Mouse (Mus musculus) mature B cell (primary cell): ENCODE results near the gene Aass.
"Not testable (repeated sequence)": the region's sequence is repeated elsewhere in the genome, so short reads cannot be mapped to it uniquely, and the experiment has no call there.

ENCODE experiments used
- in situ Hi-C: fragments of 300-500 bp; cut with MboI; formaldehyde crosslinking; loops from 2 replicates; pipeline ENCODE4 v1.14.3; 2019

Aass gene

DNA sequence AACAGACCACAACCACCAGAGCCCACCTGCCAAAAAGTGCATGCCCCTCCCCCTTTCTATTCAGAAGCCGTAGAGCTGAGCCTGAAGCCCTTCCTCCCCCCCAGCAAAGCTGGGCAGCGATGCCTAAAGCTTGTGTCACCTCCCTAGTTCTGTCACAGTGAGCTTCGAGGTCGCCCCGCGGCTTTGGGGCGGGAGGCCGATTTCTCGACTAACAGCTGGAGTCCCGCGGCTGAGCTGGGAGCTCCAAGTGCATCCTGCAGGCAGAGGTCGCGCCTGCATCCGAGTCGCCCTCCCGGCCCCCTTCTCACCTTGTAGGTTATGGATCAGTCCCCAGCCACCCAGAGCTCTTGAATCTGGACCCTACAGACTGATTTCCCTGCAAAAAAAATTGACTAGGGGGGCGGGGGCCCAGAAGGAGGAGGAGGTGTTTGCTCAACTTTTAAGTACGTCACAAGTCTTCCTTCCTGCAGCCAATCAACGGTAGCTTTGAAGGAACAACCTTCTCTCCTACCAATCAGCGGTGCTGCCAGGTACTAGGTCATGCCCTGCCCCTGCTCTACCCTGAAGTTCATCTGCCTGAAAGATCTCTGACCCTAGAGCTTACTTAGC is at the start of gene Aass:
Aass (minus strand) TSS at position 414 of the 609 bp plus-strand sequence.
- in situ Hi-C loops, result no loop called here

DNA sequence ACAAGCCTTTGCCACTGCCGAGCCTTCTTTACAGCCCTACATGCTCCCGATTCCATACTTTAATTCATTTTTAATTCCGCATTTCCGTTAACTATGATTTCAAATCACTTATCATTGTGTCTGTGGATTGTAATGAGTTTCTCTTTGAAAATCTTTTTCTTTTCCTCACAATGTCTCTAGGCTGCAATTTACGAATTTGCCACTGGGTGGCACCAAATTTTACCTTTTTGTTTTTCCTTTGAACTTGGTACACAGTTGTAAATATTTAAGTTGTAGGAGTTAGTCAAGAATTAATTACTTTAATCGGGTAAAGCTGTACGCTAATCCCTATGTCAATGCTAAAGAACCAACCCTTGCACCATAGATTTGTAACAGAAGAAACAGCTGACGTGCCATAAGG is 47.3 kb upstream of the Aass start:
- in situ Hi-C loops, result no loop called here

DNA sequence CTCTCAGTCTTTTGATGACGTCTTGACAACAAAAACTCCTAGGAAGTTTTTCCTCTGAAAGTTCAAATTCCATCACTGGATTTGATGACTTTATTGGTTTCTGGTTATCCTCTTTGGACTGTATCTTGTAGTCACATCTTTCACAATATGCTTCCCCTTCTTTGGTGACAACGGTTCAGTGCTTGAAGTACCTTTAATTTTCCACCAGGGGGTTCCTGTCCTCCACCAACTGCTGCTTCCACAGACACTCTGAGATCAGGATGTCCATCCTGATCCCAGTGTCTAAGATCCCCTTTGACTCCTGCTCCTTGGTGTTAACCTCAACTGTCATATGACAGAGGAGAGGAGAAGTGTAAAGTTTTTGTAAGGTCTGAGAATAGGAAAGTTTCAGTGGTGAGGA is 31.0 kb upstream of the Aass start:
- in situ Hi-C loops, result not testable (repeated sequence)

DNA sequence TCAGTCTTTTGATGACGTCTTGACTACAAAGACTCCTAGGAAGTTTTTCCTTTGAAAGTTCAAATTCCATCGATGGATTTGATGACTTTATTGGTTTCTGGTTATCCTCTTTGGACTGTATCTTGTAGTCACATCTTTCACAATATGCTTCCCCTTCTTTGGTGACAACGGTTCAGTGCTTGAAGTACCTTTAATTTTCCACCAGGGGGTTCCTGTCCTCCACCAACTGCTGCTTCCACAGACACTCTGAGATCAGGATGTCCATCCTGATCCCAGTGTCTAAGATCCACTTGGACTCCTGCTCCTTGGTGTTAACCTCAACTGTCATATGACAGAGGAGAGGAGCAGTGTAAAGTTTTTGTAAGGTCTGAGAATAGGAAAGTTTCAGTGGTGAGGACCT is 23.6 kb upstream of the Aass start:
- in situ Hi-C loops, result not testable (repeated sequence)

DNA sequence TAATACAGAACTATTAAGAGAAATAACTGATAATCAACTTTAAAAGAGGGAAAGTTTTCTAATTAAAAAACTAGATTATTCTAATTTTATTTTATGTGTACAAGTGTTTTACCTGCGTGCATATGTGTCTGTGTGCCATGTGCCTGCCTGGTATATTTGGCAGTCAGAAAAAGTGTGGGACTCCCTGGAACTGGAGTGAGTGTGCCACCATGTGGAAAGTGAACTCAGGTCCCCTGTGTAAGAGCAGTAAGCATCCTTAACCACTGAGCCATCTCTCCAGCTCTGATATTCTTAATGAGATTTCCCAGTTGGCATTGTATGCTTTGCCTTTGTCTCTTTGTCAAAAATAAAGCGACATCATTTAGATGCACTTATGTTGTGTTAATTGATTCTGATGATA is 20.3 kb upstream of the Aass start:
- in situ Hi-C loops, result no loop called here

DNA sequence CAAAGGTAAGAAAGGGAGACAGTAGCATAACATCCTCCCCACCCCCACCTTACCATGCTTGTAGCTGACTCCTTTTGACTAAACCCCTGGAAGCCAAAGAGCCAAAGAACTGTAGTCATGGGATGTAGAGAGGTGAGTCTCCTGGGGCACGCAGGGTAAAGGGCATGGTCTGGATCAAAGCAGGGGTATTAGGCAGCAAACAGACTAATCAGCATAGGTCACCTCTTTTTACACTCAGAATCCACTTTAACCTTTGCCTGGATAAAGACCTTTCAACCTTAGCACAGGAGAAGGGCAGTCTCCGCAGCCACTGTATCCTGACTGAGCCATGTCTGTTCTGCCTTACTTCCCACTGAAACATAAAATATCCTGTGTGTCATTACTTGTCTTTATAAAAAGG is 14.4 kb upstream of the Aass start:
- in situ Hi-C loops, result no loop called here

DNA sequence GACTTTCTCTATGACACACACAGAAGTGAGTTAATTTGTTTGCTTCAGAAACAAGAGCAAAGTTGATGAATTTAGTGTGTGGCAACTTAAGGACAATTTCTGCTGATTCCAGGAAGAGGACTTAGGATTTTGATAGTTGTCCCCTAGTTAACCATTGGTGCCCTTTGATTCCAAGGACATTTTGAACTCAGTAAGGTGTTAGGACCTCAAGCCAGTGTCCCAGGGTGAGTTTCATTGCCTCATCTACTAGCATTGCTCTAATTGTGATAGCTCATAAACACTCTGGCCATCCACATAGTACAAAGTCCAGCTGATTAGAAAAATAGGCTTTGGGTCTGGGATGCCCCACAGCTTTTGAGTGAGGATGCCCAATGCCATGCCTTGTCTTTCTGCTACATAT is 11.2 kb upstream of the Aass start:
- in situ Hi-C loops, result no loop called here

DNA sequence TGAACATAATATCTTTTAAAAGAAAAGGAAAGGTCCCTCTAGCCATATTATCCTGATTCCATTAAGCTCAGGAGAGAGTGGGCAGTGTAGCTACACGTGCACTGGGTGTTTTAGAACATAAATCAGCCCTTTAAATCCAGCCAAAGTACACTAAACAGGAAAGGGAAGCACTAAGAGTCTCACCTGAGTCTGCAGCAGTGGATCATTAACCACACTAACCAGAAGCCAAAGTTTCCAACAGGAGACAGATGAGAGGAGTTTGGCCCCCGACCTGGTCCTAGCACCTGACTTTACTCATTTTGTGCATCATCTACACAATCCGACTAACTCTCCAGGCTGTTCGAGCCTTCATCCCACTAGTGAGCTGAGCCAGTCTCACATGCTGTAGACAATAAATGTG is 1.8 kb downstream of the Aass start:
- in situ Hi-C loops, result no loop called here

DNA sequence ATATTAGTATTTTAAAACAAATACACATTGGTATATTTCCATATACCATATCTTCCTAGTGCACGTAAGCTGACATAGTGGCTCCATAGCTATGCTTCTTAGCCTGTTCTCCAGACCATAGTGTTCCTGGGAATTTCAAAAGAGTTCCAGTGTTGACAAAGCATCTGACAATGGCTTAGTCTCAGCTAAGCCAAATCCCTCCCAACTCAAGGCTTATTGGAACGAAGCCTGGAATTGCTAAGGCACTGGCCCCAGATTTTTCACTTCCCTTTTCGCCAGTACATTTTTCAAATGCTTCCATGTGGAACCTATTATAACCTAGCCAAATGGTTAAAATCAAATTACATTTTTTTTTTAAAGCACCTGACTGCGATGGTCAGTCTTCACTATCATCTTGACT is 3.6 kb downstream of the Aass start:
- in situ Hi-C loops, result no loop called here

DNA sequence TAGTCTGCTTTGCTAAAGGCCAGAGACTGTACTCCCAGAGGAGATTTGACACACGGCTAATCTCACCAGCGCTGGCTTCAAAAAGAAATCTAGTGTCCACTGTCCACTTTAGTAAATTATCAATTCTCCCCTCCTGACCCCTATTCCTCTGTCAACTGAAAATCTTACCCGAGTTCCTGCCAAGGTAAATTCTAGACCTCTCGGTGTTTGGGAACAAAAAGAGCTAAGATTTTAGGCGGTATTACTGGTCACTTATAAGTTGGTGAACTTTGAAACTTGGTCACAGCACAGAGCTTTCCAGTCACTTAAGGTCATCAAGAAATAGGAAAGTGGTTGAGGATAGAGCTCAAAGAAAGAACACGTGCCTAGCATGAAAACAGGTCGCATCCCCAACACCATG is 6.1 kb downstream of the Aass start:
- in situ Hi-C loops, result no loop called here

DNA sequence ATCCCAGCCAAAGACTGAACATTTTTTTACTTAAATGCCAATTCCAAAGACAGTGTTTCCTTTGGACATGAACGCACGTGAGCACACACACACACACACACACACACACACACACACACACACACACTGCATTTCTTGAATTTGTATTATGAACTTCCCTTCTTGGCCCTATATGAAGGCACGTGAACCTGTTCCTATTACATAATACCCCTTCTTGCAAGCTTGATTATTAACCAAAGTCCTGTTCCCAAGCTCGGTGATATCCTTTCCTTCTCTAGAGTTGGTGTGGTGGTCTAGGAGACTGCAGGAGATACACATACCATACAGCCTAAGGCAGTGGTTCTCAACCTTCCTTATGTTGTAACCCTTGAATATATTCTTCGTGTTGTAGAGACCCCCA is 7.0 kb downstream of the Aass start:
- in situ Hi-C loops, result no loop called here

DNA sequence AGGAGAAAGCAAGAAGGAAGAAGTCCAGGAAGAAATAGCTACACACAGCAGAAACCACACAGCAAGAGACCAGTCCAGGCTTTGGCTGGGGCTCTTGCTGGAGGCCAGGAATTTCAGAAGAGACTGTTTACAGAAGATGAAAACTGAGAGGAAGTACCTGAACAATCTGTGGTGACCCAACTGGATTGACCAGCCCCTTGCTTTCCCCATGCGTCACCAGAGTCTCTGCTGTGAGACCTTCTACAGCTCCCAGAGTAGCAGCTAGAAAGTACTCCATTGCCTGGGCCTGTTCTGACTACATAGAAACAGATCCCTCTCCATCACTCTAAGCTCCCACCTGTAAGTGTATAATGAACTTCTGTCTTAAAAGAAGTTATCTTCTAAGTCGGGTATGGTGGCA is 8.0 kb downstream of the Aass start:
- in situ Hi-C loops, result no loop called here

DNA sequence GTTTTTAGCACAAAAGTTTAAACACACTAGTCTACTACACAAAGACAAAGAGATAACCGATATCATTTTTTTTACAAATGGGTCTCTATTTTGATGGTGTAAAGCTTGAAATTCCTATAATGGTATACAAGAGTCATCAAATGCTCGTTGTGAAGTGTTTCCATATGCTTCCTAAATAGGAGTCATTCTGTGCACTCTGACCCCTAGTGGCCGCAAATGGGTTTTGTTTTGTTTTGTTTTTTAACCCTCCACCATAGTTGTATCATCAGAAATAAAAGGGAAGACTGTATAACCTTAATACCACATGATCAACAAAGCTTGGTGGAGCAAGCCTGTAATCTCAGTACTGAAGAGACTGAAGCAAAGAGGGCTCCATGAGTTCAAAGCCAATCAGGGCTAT is 9.9 kb downstream of the Aass start:
- in situ Hi-C loops, result no loop called here

DNA sequence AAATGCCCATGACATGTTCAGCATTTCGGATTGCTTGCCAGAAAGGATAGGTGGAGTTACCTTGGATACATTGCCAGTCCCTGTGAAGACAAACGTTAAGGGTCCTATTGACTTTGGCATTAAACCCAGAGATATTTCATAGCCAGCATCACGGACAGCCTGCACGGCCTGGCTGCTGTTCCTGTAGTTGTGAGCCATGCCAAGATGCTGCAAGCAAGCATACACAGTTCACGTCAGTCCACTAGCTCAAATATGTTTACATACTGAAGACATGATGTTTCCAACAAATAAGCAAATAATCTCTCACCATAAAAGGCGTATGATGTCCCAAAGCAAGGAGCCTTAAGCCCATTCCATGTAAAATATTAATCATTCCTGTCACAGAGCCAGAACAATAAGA is 18.0 kb downstream of the Aass start:
- in situ Hi-C loops, result no loop called here

DNA sequence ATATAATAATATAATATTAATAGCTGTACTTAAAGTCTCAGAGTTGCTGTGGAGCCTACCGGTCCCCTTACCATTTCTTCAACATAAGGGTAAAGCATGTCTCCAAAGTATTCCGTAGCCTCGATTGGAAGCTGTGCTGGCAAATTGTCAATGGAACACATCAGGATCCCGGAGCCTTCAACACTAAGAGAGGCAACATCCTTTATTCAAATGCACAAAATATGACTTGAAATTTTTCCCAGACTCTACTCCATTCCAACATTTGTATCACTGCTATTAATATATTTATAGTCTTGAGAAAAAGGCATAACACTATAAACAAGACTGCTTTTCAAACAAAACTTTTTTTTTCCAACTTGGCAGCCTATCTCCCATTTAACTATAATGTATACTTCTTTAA is 25.7 kb downstream of the Aass start:
- in situ Hi-C loops, result no loop called here

DNA sequence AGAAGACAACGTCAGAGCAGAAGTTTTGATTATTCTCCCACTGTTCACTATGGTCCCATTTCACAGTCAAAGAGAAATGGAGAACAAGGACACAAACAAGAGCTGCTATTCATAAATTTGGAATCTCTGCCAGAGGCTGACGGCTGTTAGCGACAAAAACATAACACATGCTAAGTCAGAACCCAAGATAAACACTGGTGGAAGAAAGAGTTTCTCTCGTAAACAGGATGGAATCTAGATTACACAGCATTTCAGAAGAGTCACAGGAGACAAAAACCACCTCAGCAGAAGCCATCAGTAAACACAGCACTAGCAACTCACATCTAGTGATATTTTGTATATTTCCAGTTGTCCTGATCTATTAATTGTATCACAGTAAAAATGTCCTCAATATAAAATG is 26.4 kb downstream of the Aass start:
- in situ Hi-C loops, result no loop called here

DNA sequence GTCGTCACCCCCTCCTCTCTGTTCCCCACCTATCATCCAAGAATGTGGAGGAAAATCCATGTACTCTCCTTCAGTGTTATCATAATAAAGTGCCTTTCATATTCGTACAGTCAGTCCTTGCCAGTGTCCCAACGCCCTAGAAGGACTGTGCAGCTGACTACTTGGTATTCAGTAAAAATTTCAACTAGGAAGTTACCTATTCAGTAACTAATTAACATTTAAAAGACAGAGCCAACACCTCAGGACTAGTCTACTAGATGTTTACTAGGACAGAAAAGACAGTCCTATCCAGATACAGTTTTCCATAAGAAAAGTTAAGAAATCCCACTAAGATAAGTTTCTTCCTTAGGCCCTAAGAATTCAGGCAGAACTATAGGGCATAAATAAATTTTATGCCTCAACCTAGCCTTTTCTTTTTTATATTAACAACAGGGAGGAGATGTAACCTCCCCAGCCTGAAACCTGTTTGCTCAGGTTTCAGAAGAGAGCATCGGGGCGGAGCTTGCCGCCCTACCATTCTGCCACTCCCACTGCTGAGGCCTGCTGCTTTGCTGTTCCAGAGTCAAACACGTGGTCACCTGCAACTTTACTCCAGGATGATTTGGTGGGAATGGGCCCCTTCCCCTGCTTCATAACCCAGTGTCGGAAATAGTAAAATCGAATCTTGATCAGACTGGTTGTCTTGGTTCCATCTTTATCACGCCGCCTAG is 42.3 kb downstream of the Aass start:
- in situ Hi-C loops, result not testable (repeated sequence)

DNA sequence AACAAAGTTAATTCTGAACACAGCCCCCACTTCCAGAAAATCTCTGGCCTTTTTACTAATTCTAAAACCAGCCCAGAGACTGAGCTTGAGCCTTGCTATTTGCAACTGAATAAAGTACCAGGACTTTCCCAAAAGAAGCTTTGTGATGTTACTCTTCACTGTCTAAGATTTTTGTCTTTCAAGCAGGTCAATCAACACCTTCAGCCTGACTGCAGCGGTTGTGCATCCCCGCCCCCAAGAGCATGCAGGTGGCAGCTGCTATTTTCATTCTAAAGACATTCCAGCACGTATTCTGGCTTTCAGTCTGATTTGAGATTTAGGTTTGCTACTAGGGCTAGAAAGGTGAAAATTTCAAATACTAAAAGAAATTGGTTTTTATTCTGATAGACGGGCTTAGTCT is 43.5 kb downstream of the Aass start:
- in situ Hi-C loops, result not testable (repeated sequence)

DNA sequence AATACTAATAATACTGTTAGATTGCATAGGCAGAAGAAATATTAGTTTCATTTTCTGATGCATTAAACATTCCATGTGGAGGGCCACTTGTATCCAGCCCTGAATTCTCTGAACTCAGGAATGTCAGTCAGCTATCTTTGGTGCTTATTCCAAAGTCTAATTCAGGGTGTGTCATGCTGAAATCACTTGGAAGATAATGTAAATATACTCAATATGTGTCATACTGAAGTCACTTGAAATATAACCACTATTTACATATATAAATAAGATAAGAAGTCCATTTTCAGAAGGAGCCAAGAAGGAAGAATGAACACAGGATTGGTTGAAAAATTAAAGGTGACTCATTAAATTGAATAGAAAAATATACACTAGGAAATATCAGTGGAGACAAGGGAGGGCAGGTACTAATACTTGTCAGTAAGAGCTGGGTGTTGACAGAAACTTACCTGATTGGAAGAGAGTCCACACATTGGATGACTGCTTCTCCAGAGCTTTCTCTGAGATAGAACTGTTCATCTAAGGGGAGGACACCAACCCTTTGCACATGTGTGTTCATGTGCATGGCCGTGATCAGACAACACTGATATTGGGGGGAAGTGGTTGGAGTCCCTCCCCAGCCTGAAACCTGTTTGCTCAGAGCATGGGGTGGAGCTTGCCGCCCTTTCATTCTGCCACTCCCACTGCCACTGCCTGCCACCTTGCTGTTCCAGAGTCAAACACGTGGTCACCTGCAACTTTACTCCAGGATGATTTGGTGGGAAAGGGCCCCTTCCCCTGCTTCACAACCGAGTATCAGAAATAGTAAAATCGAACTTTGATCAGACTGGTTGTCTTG is 48.0 kb downstream of the Aass start:
- in situ Hi-C loops, result no loop called here

DNA sequence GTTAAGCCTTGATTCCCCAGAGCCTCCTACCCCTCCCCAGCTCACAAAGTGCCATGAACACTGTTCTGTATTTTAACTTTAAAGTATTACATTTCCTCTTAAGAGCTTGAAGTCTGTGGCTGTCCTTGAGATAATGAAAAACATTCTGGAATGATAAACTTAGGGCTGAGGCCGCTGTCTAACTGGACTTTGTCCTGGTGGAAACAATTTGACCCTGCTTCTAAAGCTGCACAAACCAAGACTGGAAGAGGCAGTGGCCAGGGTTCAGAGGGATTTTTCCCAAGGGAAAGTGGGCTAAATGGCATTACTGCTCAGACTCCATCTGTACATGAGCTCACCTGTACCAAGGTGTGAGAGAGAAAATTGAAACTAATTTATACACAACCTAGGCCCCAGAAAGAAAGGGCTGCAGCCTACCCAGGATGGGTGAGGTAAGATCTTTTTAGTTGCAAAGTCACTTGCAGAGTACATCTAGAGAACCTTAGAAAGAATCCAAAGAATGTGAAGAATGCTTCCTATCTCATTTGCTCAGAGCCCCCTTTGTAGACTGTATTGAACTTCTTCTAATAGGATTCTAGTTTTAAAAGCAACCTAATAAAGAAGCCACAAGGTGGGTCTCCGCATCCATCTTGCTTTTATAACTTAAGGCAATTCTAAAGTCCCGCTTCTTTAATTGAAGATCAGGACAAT is 52.6 kb downstream of the Aass start:
- in situ Hi-C loops, result no loop called here

DNA sequence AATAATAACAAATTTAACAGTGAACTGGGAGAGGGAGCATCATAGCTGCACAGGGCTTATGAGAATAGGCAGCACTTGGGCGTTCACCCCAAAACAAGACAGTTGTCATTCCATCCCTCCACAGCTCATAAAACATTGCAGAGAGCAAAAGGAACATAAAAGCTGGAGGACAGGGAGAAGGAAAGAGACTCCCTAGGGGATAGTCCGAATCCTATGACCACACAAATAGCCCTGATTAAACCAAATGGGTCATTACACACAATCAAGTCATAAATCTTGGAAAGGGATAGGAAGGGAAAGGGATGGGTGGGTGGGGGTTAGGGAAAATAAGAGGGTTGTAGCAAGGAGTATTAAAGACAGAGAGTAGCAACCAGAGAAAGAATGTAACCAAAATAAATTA is 54.5 kb downstream of the Aass start:
- in situ Hi-C loops, result no loop called here

DNA sequence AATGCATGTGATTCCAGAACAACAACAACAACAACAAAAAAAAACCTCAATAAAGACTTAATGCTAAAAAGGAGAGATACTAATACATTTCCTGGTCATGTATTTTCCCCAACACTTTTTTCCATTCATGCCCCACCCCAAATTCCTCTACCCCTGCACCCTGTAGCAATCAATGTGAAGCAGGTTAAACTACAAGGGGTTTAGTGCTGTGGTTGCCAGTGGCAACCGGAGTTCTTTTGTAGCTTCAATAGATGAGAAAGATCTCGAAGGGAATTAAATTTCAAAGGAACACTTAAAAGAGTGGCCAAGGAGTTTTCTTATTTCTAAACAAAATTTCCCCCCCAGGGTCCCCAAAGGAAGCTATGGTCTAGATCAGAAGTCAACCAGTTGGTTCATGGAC is 56.7 kb downstream of the Aass start:
- in situ Hi-C loops, result no loop called here

DNA sequence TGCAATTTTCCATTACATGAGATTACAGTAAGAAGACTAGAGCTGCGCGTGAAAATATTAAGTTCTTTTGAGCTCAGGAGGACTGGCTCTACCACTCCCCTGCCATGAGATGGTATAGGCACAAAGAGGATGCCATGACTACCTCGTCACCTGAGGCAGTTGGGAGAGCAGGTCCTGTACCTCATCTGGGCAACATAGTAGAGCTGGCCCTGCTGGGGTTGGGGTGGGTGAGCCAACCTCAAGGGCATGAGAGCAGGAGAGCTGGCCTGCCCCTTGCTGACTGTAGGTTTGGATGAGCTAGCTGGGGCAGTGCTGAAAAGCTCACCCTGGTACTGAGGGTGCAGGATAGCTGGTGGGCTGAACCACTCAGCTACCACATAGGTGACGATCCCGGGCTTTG is 77.1 kb downstream of the Aass start:
- in situ Hi-C loops, result no loop called here
